Mouse (Mus musculus): ENCODE data around the gene Abhd17b.
"Not testable (repeated sequence)": the region's sequence is repeated elsewhere in the genome, so short reads cannot be mapped to it uniquely, and the experiment has no call there.

Abhd17b gene

GRCm38 (mm10) chr19:21651664-21652063 lies 1.3 kb upstream of the Abhd17b start:
- no peak for ATAC-seq (ENCODE audit: insufficient number of reproducible peaks, low FRiP score, low TSS enrichment)

- peak; percentile 97 for ATAC-seq (ENCODE audit: insufficient number of reproducible peaks, low FRiP score, low TSS enrichment)
These were observed 457 bp upstream of the Abhd17b start, which contains the start of gene 1110059E24Rik for GRCm38 (mm10) chr19:21652285-21653171. Gene 1110059E24Rik (minus strand): TSS chr19:21652976.

GRCm38 (mm10) chr19:21654788-21655187 lies 1.8 kb downstream of the Abhd17b start:
- ATAC-seq (ENCODE audit: insufficient number of reproducible peaks, low FRiP score, low TSS enrichment) = no peak

- peak; percentile 50; the same call in 1 of the 2 replicates for ATAC-seq (ENCODE audit: insufficient number of reproducible peaks, low FRiP score, low TSS enrichment)
These were observed 7.7 kb downstream of the Abhd17b start for GRCm38 (mm10) chr19:21660734-21661133.

- no peak for ATAC-seq (ENCODE audit: insufficient number of reproducible peaks, low FRiP score, low TSS enrichment)
These were observed 10.9 kb downstream of the Abhd17b start for GRCm38 (mm10) chr19:21663756-21664456.

- no peak for ATAC-seq (ENCODE audit: insufficient number of reproducible peaks, low FRiP score, low TSS enrichment)
These were observed 16.7 kb downstream of the Abhd17b start for GRCm38 (mm10) chr19:21669650-21670049.

GRCm38 (mm10) chr19:21674354-21675096 lies 21.5 kb downstream of the Abhd17b start:
- ATAC-seq (ENCODE audit: insufficient number of reproducible peaks, low FRiP score, low TSS enrichment) = no peak

GRCm38 (mm10) chr19:21680091-21680490 lies 27.1 kb downstream of the Abhd17b start:
- ATAC-seq (ENCODE audit: insufficient number of reproducible peaks, low FRiP score, low TSS enrichment) = no peak

GRCm38 (mm10) chr19:21680986-21681385 lies 28.0 kb downstream of the Abhd17b start:
- ATAC-seq (ENCODE audit: insufficient number of reproducible peaks, low FRiP score, low TSS enrichment) = no peak

- peak; percentile 58 for ATAC-seq (ENCODE audit: insufficient number of reproducible peaks, low FRiP score, low TSS enrichment)
These were observed 60.5 kb downstream of the Abhd17b start for GRCm38 (mm10) chr19:21713260-21714031.

- ATAC-seq (ENCODE audit: insufficient number of reproducible peaks, low FRiP score, low TSS enrichment) = no peak
These were observed 61.4 kb downstream of the Abhd17b start for GRCm38 (mm10) chr19:21714278-21714883.

- no peak for ATAC-seq (ENCODE audit: insufficient number of reproducible peaks, low FRiP score, low TSS enrichment)
These were observed 62.0 kb downstream of the Abhd17b start for GRCm38 (mm10) chr19:21715005-21715442.

- no peak for ATAC-seq (ENCODE audit: insufficient number of reproducible peaks, low FRiP score, low TSS enrichment)
These were observed 62.5 kb downstream of the Abhd17b start for GRCm38 (mm10) chr19:21715515-21715914.

- ATAC-seq (ENCODE audit: insufficient number of reproducible peaks, low FRiP score, low TSS enrichment) = no peak
These were observed 63.5 kb downstream of the Abhd17b start for GRCm38 (mm10) chr19:21716456-21716855.

GRCm38 (mm10) chr19:21719206-21719605 lies 66.2 kb downstream of the Abhd17b start:
- ATAC-seq (ENCODE audit: insufficient number of reproducible peaks, low FRiP score, low TSS enrichment) = no peak

GRCm38 (mm10) chr19:21720950-21721349 lies 68.0 kb downstream of the Abhd17b start:
- no peak for ATAC-seq (ENCODE audit: insufficient number of reproducible peaks, low FRiP score, low TSS enrichment)

- ATAC-seq (ENCODE audit: insufficient number of reproducible peaks, low FRiP score, low TSS enrichment) = not testable (repeated sequence)
These were observed 70.3 kb downstream of the Abhd17b start for GRCm38 (mm10) chr19:21723280-21723679.

- ATAC-seq (ENCODE audit: insufficient number of reproducible peaks, low FRiP score, low TSS enrichment) = no peak
These were observed 71.1 kb downstream of the Abhd17b start for GRCm38 (mm10) chr19:21723911-21724655.

GRCm38 (mm10) chr19:21725168-21725567 lies 72.2 kb downstream of the Abhd17b start:
- ATAC-seq (ENCODE audit: insufficient number of reproducible peaks, low FRiP score, low TSS enrichment) = no peak
